Mouse (Mus musculus) liver, postnatal 0 days (tissue): ENCODE results near the gene Fam228a.
"Not testable (repeated sequence)": the region's sequence is repeated elsewhere in the genome, so short reads cannot be mapped to it uniquely, and the experiment has no call there.

ENCODE experiments used
- CTCF ChIP-seq: sonication (generic); IDR thresholded peaks from 2 replicates; pipeline ENCODE4 v1.5.1; 2016; ENCODE audit warnings: antibody characterized with exemption, low read depth
- EP300 ChIP-seq: IDR thresholded peaks from 2 replicates; pipeline ENCODE4 v1.6.1; 2016; ENCODE audit warnings: antibody characterized with exemption, low read depth, mild to moderate bottlenecking

GRCm38 (mm10) chr12:4705626-4706025 is 32.6 kb downstream of the Fam228a start:
- TF ChIP-seq CTCF, EP300: not testable (repeated sequence)
